Mouse (Mus musculus) spleen, postnatal 10 days (tissue): ENCODE results near the gene H2-M10.2.
A peak's percentile ranks its signal among the peaks of the same experiment; 100 is the strongest.

Experiments
- DNase-seq, 2 experiments: peaks; one replicate each; pipeline ENCODE4 v3.0.0; 2021 to 2022; ENCODE audit warnings: low spot score in 2 of 2

Gene H2-M10.2

DNA sequence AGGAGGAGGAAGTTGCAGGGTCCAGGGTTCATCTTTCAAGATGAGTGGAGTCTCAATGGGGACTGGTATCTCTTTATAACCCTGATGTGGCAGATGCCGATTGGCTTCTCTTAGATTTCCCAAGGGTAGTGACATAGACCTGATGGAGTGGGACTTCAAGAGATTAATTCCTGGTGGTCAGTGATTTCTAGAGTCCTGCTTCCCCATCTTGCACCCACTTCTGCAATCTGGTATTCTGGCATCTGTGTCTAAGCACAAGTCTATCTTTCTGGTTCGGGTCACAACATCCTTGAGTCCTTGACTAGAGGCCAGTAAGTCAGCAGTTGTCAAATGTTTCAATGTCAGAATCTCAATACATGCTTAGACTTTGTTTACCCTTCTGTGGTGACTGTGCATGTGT is at the start of gene H2-M10.2:
Gene H2-M10.2 (minus strand): TSS at position 101 of the 400 bp plus-strand sequence.
- no peak for DNase-seq

DNA sequence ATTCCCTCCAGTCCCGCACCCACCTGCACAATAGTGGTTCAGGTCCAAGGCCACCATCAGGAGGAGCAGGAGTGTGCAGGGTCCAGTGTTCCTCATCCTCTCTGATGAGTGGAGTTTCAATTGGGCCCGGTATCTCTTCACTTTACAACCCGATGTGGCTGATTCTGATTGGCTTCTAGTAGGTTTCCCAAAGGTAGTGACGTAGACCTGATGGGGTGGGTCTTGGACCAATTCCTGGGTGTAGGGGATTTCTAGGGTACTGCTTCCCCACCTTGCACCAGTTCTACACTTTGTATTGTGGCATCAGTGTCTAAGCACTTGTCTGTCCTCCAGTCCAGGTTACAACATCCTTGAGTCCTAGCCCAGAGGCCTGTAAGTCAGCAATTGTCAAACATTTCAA is 39.8 kb upstream of the H2-M10.2 start, which contains the start of gene H2-M10.1:
Gene H2-M10.1 (minus strand): TSS at position 101 of the 400 bp plus-strand sequence.
- no peak for DNase-seq

DNA sequence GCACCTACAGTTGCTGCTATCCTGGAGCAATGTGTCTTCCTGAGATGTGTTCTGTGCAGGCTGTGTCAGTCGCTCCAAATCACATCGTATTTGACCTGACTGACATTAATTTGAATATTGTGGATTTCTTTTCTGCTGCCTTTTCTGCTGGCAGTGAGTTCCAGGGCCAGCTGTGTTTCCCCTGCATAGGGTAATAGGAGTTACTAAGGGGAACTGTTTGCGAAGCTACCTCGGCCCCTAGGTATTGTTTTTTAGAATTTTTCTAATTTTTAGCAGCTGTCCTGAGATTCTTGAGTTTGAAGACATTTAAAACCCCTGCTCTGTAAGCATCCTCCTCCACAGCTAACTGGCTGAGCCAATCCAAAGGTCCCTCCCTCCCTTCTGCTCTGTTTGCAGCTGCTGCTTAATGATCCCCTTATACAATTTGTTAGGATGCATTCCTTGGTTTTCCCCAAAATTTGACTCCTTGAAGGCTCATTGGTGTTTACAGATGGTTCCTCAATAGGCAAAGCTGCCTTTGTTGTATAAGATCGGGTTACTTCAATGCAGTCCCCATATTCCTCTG is 29.5 kb upstream of the H2-M10.2 start:
- DNase-seq: no peak

DNA sequence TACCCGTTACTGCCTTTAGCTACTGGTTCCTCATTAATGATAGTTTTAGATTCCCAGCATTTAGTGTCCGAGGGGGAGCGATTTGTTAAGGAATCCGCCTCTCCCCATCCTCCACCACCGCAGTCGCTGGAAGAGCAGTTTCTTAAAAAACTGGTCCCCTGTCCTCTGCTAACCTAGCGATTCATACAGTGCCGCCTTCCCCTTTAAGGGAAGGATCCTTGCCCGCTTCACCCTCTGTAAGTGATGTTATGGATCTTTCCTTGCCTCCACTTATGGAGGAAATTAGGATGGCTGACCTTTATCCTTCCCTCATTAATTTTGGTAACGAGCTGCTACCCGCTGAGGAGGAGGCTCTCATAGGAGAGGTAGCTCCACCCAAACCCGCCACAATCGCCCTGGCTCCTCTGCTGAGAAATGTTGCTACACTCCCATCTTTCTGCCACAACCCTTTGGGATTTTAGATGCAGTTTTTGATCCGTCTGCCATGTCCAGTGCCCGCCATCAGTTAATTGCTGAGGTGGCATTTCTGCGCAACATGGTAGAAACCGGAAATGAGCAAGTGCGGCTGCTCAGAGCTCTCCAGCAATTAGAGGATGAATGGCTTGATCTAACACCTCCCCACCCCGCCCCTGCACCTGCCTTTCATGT is 28.9 kb upstream of the H2-M10.2 start:
- DNase-seq: peak; percentile 20 to 47

DNA sequence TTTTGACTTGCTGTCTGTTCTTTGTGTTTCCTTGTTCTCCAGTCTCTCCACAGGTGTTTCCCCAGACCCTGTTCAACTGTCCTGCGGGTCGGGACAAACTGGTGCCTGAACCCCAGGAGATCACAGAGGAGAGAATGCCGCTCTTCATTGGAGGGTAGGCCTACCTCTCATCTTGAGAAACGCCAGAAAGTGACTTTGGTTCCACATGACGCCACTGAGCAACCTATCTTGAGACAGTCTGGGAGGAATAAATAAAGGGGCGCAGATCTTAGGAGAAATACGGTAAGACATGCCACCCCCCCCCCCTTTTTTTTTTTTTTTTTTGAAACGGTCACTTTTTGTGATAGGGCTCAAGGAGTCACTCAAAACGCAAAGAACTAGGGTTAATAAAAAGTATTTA is 28.2 kb upstream of the H2-M10.2 start:
- DNase-seq: no peak

DNA sequence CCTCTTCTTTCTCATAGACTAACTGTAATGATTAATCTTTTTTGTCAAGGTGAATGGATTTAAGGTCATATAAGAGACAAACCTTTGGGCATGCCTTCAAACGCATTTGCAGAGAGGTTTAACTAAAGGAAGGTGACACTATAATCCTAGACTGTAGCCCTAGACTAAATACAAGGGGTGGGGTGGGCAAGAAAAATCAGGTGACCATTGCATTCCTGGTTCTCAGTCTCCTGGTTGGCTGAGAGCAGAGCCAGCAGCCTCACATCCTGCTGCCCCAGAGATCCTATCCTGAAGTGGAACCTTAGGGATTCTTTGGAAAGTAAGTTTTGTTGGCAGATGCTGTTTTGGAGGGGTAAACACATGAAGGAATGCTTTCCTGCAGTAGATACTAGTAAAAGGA is 23.0 kb upstream of the H2-M10.2 start:
- no peak for DNase-seq

DNA sequence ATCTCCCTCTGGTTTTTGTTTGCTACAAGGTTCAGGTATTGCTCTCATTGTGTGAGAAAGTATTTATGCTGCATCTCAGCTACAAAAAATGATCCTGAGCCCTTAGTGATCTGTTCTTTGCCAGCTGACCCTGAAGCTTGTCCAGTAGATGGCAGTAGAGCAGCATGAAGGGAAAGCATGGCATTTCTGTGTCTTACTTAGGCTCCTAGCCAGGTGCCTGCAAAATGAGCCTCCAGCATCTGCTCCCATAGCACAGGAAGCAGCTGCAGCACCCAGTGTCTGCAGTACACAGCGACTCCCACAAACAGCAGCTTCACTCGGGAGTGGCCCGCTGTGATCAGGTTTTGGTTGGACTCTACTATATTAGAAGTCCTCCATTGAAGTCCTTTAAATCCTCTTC is 22.6 kb upstream of the H2-M10.2 start:
- peak; percentile 9 to 58 for DNase-seq

DNA sequence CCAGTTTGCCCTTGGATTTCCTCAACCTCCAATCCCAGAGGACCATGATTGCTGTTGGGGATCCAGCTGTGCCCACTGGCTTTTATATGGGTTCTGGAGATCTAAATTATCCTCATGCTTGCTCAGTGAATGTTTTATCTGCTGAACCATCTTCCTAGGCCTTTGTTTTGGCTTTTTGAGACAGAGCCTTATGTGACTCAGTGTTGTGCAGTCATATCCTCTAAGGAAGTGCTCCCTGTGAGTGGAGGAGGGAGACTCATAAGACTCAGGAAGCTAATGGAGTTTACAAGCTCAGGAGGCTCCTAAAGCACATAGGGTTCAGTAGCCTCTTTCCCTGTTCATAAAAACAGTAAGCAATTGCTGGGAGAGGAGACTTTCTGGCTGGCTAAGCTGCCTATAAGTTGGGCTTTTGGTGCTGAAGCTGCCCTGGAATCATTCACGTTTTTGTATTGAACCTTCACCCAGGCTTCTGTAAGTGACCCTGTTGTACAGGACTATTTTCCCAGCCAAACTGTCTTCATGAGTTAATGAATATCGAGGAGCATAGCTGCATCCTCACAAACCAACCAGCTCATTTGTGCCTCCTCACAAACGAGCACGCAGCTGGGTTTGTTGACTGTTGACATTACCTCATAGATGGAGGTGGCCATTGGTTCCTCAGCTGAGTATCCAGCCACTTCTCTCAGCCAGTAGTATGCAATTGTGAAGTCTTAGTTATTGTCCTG is 4.6 kb downstream of the H2-M10.2 start:
- DNase-seq: no peak

DNA sequence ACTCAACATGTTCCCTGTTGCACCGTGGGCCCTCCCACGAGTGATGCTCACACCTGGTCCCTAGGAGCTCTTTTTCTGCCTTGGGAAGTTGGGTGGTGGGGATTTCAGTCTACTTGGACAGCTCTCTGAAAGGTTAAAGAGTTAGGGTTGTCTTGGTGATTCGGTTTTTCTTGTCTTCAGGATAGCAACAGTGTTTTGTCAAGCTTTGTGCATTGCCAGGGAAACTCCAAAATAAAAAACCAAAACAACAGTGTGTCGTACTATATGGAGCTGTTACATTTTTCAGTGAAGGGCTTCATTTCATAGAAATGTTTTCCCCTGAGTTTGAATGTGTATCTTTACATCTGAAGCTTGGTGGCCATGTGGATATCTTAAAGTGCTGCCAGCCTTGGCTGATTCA is 11.5 kb downstream of the H2-M10.2 start:
- DNase-seq: no peak

DNA sequence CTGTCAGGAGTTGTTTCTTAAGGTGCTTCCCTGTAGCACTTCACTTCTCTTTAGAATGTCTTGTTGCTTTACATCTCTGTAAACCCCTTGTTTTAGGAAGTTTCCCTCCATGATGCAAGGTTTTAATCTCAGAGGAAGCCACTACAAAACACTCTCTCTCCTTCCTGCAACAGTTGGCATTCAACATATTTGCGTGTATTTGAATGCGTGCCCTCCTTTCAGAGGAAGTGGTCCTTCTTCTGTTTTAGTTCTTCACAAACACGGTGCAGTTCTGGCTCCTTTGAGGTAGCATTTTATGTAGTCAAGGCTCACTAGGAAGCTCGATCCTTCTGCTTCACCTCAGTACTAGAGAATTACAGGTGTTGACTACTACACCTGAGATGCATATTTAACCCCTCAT is 12.5 kb downstream of the H2-M10.2 start:
- no peak for DNase-seq

DNA sequence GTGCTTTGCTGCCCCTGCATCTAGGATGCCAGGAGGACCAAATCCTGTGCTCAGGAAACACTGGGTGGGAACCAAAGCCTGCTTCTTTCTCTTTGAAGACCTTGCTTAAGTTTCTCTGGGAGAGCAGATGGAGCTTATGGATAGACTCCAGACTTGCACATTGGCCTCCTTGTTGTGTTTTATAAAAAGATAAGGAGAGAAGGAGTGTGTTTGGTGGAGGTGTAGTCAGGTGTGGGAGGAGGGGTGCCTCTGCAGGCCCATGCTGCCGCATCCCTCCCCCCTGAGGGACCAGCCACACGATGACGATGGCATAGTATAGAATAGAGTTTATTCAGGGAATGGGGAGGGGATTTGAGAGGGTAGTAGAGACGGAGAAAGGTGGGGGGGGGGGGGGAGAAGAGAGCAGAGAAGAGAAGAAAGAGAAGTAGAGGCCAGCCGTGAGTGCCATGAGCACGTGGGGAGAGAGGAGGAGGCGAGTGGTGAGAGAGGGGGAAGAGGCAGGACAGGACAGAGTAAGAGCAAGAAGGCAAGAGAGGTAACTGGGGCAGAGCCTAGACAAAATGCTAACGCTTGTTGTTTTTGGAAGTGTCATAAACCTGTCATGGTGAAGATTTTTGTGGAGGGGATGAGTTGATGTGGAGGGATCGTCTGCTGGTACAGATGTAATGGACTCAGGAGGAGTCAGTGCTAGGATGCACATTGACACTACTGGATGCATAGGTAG is 13.5 kb downstream of the H2-M10.2 start:
- no peak for DNase-seq

DNA sequence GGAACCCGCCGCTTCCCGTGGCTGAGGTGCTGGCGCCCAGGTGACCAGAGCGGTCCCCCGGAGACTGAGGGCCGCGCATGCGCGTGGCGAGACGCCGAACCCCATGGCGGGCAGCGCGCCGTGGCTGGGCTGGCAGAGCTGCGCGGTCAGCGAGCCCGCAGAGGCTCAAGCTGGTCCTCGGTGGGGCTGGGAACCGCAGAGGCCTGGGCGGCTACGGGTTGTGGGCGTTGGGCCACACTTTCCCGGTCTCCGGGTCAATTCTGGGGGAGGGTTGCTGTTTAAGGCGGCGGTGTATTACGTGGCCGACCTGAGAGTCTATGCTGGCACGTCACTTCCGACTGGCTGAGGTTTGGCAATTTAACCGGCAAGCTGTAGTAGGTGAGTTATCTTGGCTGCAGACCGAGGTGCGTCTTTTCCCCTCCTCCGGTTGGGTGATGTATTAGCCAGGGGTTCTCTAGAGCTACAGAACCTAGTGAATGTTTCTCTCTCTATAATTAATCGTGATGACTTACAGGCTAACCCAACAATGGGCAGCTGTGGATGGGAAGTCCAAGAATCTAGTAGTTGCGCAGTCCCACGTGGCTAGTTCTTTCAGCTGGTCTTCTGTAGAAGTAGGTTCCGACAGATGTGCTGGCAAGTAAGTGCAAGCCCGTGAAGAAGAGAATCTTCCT is 14.6 kb downstream of the H2-M10.2 start, which contains the start of gene Trim39:
Gene Trim39 (minus strand): TSS at position 662 of the 671 bp plus-strand sequence.
- DNase-seq: peak; percentile 78 to 94

DNA sequence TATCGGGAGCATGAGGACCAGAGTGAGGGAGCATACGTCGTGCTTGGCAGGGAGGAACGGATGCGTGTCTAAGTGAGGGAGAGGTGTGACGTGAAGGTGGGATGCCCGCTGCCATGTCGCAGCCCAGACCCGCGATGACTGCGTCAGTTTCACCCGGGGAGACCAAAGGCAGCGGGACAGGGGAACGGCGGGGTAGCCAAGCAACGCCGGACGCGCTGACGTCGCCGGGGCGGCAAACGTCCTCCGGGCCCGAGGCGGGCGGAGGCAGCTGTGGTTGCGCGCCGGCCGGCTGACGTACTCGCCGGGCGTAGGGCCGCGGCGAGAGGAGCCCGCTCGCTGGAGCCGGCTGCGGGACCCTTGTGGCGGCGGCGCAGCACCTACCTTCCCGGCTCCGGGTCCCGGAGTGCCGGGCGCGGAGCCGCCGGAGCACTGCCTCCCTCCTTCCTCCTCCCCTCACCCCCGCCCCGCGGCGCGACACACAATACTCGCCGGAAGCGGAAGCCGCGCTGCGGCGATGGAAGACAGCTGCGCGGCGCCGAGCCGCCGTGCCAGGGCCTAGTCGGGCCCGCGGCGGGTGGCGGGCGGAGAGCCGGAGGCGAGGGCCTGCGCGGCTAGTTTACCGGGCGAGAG is 15.2 kb downstream of the H2-M10.2 start:
- DNase-seq: peak; percentile 89 to 94

DNA sequence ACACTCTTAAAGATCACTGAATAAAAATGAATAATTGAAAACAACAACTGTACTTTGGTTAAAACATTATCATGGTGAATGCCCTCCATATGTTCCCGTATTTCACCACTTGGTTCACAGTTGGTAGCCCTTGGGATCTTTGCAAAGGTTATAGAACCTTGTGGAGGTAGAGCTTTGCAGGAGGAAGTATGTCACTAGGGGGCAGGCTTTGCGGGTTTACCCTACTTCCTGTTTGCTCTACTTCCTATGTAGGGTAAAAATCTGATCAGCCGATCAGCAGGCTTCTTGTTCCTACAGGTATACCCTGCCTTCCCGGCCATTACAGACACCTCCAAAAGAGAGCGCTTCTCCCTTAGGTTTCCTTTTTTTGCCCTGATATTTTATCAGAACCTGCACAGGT is 20.5 kb downstream of the H2-M10.2 start:
- peak; percentile 22 to 77 for DNase-seq

DNA sequence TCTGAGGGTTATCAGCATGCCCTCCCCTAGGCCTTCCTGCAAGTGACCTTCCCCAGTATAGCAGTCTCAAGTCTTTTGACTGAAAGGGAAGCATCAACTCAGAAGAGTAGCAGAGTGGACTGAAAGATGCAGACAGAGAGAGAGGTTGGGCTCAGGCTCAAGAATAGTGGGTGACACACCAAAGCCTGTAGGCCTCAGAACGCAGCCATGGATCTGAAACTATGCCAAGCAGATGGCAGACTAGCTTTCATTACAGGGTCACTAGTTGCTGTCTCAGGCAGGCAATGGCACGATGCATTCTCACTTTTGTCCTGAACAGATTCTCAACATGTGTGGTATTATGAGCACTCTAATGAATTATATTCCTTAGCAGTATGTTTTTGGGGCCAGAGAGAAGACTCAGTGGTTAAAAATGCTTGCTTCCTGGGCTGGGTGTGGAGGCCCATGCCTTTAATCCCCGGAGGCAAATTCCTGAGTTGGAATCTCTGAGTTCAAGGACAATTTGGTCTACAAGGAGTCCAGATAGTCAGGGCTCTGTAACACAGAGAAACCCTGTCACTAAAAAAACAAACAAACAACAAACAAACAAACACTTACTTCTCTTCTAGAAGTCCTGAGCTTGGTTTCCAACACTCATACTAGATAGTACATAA is 21.9 kb downstream of the H2-M10.2 start:
- DNase-seq: no peak

DNA sequence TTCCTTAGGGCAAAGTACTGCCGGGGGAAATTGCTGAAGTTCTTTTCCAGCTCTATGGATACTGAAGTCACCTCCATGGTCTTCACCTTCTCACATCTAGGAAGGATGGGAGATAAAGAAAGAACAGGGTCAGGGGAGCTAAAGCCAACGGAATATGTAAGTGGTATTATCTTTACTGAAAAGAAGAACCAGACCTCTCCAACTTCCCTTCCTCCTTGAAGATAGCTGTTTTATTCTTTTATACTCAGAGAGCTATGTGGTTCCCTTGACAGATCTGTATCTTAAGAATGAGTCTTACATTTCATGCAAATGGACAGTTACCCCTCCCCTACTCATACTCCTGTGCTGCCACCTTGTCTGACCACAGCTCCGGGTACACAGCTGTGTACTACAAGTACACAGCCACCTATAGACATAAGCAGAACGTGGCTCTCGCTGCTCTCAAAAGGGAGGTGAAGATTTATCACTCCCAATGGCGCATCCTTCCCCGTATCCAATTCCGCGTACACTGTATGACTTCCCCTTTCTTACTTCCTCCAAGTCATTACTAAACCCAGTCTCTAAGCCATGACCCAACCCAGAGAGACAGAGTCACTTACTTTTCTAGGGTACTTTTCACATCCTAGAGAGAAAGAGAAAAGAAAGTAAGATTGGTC is 24.7 kb downstream of the H2-M10.2 start:
- DNase-seq: no peak

DNA sequence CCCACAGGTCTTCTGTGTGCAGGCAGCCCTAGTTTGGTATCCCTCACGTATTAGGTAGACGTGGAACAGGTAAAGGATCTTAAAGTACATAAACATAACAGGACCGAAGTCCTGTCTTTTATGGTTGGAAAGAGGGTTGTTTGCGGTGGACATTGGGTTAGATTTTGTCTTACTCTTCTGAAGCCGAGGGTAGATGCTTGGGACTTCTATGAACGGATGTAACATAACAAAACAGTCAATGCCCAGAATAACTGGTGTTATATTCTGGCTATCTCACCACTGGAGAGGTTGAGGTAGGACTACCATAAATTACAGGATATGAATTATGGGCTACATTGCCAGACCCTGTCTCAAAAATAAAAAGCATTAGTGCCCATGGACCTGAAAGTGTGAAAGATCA is 28.3 kb downstream of the H2-M10.2 start, which contains the start of gene Rpp21:
Gene Rpp21 (minus strand): TSS at position 101 of the 400 bp plus-strand sequence.
- DNase-seq: no peak

DNA sequence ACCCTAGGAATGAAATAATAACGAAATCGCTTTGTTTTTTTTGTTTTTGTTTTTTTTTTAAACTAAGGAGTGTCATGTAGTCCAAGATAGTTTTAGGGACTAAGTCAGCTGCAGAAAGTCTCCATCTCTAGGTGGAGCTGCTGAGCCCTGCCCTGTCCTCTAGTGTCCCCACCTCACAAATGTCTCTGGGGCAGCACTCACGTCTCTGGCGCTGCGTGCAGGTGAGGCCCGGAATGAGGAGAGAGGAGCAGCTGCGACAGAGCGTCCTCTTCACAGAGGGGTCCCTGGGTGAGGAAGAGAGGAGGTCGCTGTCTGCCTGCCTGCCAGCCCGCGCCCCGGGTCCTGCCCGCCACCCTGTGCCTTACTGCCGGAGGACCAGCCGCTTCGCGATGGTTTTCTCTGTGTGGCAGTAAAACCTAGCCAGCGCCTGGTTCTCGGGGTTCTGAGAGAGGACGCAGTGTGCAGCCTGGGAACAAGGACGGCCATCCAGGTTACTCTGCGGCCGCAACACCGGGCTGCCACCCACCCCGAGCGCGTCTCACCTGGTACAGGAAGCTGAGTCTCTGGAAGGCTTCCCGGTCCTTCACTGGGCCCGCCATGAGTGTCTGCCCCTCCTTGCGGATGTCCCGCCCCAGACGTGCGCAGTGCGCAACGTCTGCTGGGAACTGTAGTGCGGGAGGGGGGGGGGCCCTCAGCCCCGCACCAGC is 28.9 kb downstream of the H2-M10.2 start:
- DNase-seq: peak; percentile 77 to 81

DNA sequence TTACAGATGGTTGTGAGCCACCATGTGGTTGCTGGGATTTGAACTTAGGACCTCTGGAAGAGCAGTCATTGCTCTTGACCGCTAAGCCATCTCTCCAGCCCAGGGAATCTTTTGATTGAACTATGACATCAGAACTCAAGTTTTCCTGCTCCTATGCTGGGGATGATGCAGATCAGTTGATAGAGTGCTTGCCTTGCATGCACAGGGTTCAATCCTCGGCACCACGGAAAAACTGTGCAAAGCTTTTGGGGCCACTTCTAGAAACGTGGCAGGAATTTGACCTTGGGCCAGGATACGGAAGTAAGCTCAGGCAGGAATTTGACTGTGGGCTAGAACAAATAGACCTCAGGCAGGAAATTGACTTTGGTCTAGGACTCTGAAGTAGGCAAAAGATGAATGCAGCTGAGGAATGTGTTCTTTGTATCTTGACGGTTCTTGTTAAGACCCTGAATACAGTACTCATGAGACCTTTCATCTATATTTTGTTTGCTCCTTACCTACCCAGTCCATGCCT is 33.1 kb downstream of the H2-M10.2 start:
- DNase-seq: no peak
